Mouse (Mus musculus) liver, embryonic 14.5 days (tissue): ENCODE results near the gene Ncln. TPM values are rescaled to one million over a fixed set of nuclear protein-coding genes. Genes with fewer than 3 reads are reported as not detected.

Experiments used
- ATAC-seq: fragments of 200-750 bp; cut with Nextera tagmentation; 2 replicates; pipeline ENCODE4 v1.8.0; 2017; ENCODE audit warnings: moderate number of reproducible peaks, mild to moderate bottlenecking, moderate library complexity; ENCODE audit not compliant: insufficient read depth
- DNase-seq, 3 experiments: peaks; one replicate each; pipeline ENCODE4 v3.0.0-alpha.2; 2012 to 2013; ENCODE audit warnings: low read depth in 3 of 3, low spot score in 3 of 3
- H3K27ac ChIP-seq: fragments of 300-500 bp; sonication (generic); 2 replicates; pipeline ENCODE4 v1.5.1; 2014; ENCODE audit warnings: moderate library complexity, mild to moderate bottlenecking, control low read depth, inconsistent platforms
- H3K27me3 ChIP-seq: fragments of 300-500 bp; sonication (generic); 2 replicates; pipeline ENCODE4 v1.6.1; 2014; ENCODE audit warnings: mild to moderate bottlenecking, low read length, moderate library complexity; ENCODE audit not compliant: control insufficient read depth, insufficient read depth
- H3K36me3 ChIP-seq: fragments of 300-500 bp; sonication (generic); replicated peaks from 2 replicates; pipeline ENCODE4 v1.6.1; 2014; ENCODE audit warnings: low read depth; ENCODE audit not compliant: control insufficient read depth, insufficient read depth
- H3K4me1 ChIP-seq, 2 experiments: fragments of 200-500 bp in 1 of 2; fragments of 300-500 bp in 1 of 2; sonication (generic) in 1 of 2; replicated peaks; 2 replicates each; pipeline ENCODE4 v1.6.1; 2012 to 2014; ENCODE audit warnings: antibody characterized with exemption in 1 of 2, inconsistent platforms in 1 of 2, low read length in 1 of 2; ENCODE audit not compliant: control insufficient read depth in 2 of 2, insufficient read depth in 2 of 2
- H3K4me2 ChIP-seq: fragments of 300-500 bp; sonication (generic); 2 replicates; pipeline ENCODE4 v1.6.1; 2014; ENCODE audit warnings: low read depth, mild to moderate bottlenecking, control low read depth, moderate library complexity
- H3K4me3 ChIP-seq, 2 experiments: fragments of 200-500 bp in 1 of 2; fragments of 300-500 bp in 1 of 2; sonication (generic) in 1 of 2; 2 replicates each; pipeline ENCODE4 v1.5.1; 2012 to 2014; ENCODE audit warnings: low read depth in 2 of 2, low read length in 2 of 2, mild to moderate bottlenecking in 2 of 2, control low read depth in 1 of 2, inconsistent platforms in 1 of 2, moderate library complexity in 1 of 2; ENCODE audit not compliant: insufficient read depth in 1 of 2
- H3K9ac ChIP-seq: fragments of 300-500 bp; sonication (generic); replicated peaks from 2 replicates; pipeline ENCODE4 v1.6.1; 2014; ENCODE audit warnings: mild to moderate bottlenecking, control low read depth, moderate library complexity
- H3K9me3 ChIP-seq: fragments of 300-500 bp; sonication (generic); 2 replicates; pipeline ENCODE4 v1.6.1; 2016; ENCODE audit warnings: low read length, mixed read lengths; ENCODE audit not compliant: control insufficient read depth
- CTCF ChIP-seq: IDR thresholded peaks from 2 replicates; pipeline ENCODE4 v1.5.1; 2016; ENCODE audit warnings: antibody characterized with exemption, low read depth, control low read depth
- EP300 ChIP-seq: IDR thresholded peaks from 2 replicates; pipeline ENCODE4 v1.6.1; 2016; ENCODE audit warnings: antibody characterized with exemption, low read depth
- WGBS: fragments of 180-500 bp; shearing (Covaris S2); extraction: QIAGEN DNeasy Blood & Tissue Kit; methylation state at CpG from one replicate; pipeline ENCODE4 v1.1.7; 2014; ENCODE audit not compliant: insufficient replicate concordance; 5-methylcytosine and 5-hydroxymethylcytosine counted together
- polyA plus RNA-seq, 2 experiments: library from polyadenylated mRNA; depleted of rRNA in 1 of 2; stranded (reverse) in 1 of 2; unstranded in 1 of 2; fragments of >200 nt; fragmentation: Nextera tagmentation in 1 of 2; extraction: Ambion mirVana in 1 of 2; gene quantifications; 2 replicates each; pipeline versions ENCODE4 v1.2.1 to v1.2.3; 2012 to 2014

Gene Ncln
- polyA plus RNA-seq, 2 experiments = 23.7 to 55.7 TPM

- Histone ChIP-seq H3K9me3 (no peaks in the 10 kb centered on the region), H3K9ac (peak overlapping the region; percentile 74), H3K36me3 (no peaks in the 10 kb centered on the region), H3K4me2 (peak overlapping the region; percentile 88), H3K4me3 (peak overlapping the region in 1 of 2 experiments; percentile 78; a peak in 2 of 4 replicates), H3K4me1 (peaks cover 17 to 34% of the 10 kb centered on the region in 2 experiments), H3K27ac (no peak overlapping the region), H3K27me3 (no peaks in the 10 kb centered on the region)
- DNase-seq (no peak), ATAC-seq (no peak)
- 73% methylated on average over 7 of the region's 7 CpGs for WGBS
- TF ChIP-seq CTCF = no peak
- TF ChIP-seq EP300 = no peak
Measured at GRCm38 (mm10) chr10:81542727-81543460, 46.7 kb upstream of the Ncln start.

- H3K36me3 ChIP-seq = no peaks in the 10 kb centered on the region
- no peaks in the 10 kb centered on the region for H3K9me3 ChIP-seq
- peak overlapping the region; percentile 28; the same call in 1 of the 2 replicates for H3K4me2 ChIP-seq
- no peak for TF ChIP-seq CTCF
- no peak for TF ChIP-seq EP300
- no peaks in the 10 kb centered on the region for H3K27me3 ChIP-seq
- H3K9ac ChIP-seq = 0 out of 2 replicates have a peak overlapping the region, but pooled peaks have one; percentile 13
- 66% methylated on average over 10 of the region's 10 CpGs for WGBS
- no peak for DNase-seq
- no peak overlapping the region; the same call in 1 of the 2 replicates for H3K27ac ChIP-seq
- no peak for ATAC-seq
- H3K4me1 ChIP-seq = peaks cover 17 to 30% of the 10 kb centered on the region in 2 experiments
- no peak overlapping the region for H3K4me3 ChIP-seq
Measured at GRCm38 (mm10) chr10:81541803-81542202, 45.6 kb upstream of the Ncln start.

GRCm38 (mm10) chr10:81541363-81541762 is 45.2 kb upstream of the Ncln start:
- Histone ChIP-seq H3K9me3 (no peaks in the 10 kb centered on the region), H3K27ac (no peak overlapping the region), H3K9ac (peak overlapping the region; percentile 13; the same call in 1 of the 2 replicates), H3K36me3 (no peaks in the 10 kb centered on the region), H3K27me3 (no peaks in the 10 kb centered on the region), H3K4me1 (peaks cover 13 to 26% of the 10 kb centered on the region in 2 experiments), H3K4me2 (peak overlapping the region; percentile 28; the same call in 1 of the 2 replicates), H3K4me3 (no peak overlapping the region)
- TF ChIP-seq CTCF = no peak
- TF ChIP-seq EP300 = no peak
- WGBS = 56% methylated on average over 5 of the region's 5 CpGs
- DNase-seq (no peak), ATAC-seq (no peak)

- peaks cover 2 to 13% of the 10 kb centered on the region in 2 experiments; a peak in 2 of 4 replicates for H3K4me1 ChIP-seq
- no peaks in the 10 kb centered on the region for H3K9me3 ChIP-seq
- no peak overlapping the region for H3K4me2 ChIP-seq
- no peaks in the 10 kb centered on the region for H3K36me3 ChIP-seq
- WGBS = 63% methylated on average over 3 of the region's 3 CpGs
- no peak for ATAC-seq
- TF ChIP-seq EP300 (no peak), CTCF (no peak)
- no peak overlapping the region for H3K27ac ChIP-seq
- H3K9ac ChIP-seq = no peak overlapping the region
- DNase-seq = no peak
- no peak overlapping the region for H3K4me3 ChIP-seq
- no peaks in the 10 kb centered on the region for H3K27me3 ChIP-seq
Measured at GRCm38 (mm10) chr10:81538321-81539048, 42.3 kb upstream of the Ncln start.

DNA sequence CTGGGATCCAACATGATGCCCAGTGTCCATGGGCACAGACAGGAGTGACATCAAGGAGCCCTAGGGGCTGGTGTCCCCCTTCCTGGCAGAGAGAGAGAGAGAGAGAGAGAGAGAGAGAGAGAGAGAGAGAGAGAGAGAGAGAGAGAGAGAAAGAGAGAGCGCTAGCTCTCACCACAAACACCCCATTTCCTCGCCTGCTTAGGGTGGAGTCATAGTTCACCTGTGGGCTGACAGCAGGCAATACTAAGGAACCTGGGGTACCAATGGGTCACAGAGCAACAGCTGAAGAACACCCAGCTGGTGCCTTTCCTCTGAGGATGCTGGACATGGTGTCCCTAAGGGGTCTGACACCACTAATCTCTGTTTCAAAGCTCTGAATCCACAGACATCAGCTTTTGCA is 41.2 kb upstream of the Ncln start:
- Histone ChIP-seq H3K4me1 (peaks cover 0 to 4% of the 10 kb centered on the region in 2 experiments; a peak in 1 of 4 replicates), H3K9me3 (no peaks in the 10 kb centered on the region), H3K9ac (no peak overlapping the region), H3K4me2 (no peak overlapping the region), H3K4me3 (no peak overlapping the region), H3K27ac (no peak overlapping the region), H3K36me3 (peaks cover 7% of the 10 kb centered on the region), H3K27me3 (no peaks in the 10 kb centered on the region)
- TF ChIP-seq CTCF (no peak), EP300 (no peak)
- DNase-seq (no peak), ATAC-seq (no peak)
- 56% methylated on average over 2 of the region's 2 CpGs for WGBS
